8 mouse cellular contexts compared by ENCODE assay signal in the genomic region with DNA sequence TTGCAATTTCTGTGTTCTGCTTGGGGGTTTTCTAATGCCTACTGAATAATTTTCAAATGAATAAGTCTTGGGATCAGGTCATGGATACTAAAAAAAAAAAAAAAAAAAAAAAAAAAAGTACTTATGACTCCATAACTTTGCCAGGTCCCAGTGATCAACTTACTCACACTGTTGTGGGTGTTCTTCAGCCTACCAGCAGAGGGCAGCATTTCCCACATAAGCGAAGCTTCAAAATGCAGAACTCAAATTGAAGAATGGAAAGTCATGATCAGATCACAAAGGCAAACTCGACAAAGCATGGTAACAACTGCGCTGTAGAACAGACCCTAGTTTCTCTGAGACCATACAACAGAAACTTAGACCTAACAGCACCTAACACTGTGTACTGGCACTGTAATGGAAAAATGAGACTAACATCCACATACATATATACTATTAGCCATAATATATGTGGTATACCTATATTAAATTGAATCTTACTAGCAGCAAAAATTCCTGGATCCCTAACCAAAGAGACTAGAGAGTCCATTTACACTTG.
DNase-seq lines count a peak whose midpoint lies in the region; ATAC-seq and TF ChIP-seq lines count a peak whose summit lies in the region.

No protein-coding gene starts in this region.

- H3K27me3 ChIP-seq in kidney, adult 2 months (replicated peaks; ENCODE audit: control insufficient read depth, insufficient read depth, low read length), result no peaks in the 10 kb centered on the region
- no peaks in the 10 kb centered on the region for H3K27me3 ChIP-seq in kidney, embryonic 14.5 days (ENCODE audit: control insufficient read depth, insufficient read depth, low read length)
- no peaks in the 10 kb centered on the region for H3K27me3 ChIP-seq in intestine, embryonic 16.5 days (replicated peaks; ENCODE audit: control insufficient read depth, insufficient read depth, low read length)
- H3K27me3 ChIP-seq in limb, embryonic 13.5 days, result no peaks in the 10 kb centered on the region
- H3K27me3 ChIP-seq in stomach, postnatal 0 days (ENCODE audit: control insufficient read depth, insufficient read depth, low read length), result no peaks in the 10 kb centered on the region

- TF ChIP-seq EP300 in stomach, postnatal 0 days (optimal IDR thresholded peaks at IDR 0.05), result no peak

- ATAC-seq in kidney, embryonic 14.5 days (ENCODE audit: low FRiP score, low TSS enrichment), result no peak
- ATAC-seq in intestine, embryonic 16.5 days, result peak; percentile 42; the same call in 1 of the 2 replicates
- ATAC-seq in limb, embryonic 13.5 days (ENCODE audit: low FRiP score, low read depth), result peak; percentile 28; the same call in 1 of the 2 replicates
- ATAC-seq in stomach, postnatal 0 days (ENCODE audit: low FRiP score, low TSS enrichment), result no peak

- H3K4me2 ChIP-seq in kidney, embryonic 14.5 days (replicated peaks; ENCODE audit: low read depth, low read length), result no peak overlapping the region
- no peak overlapping the region for H3K4me2 ChIP-seq in intestine, embryonic 16.5 days (ENCODE audit: low read depth, low read length)
- no peak overlapping the region for H3K4me2 ChIP-seq in limb, embryonic 13.5 days (replicated peaks)
- no peak overlapping the region for H3K4me2 ChIP-seq in stomach, postnatal 0 days (replicated peaks; ENCODE audit: low read depth)

- no peak overlapping the region for H3K9ac ChIP-seq in kidney, embryonic 14.5 days (ENCODE audit: low read depth, low read length)
- H3K9ac ChIP-seq in intestine, embryonic 16.5 days (ENCODE audit: low read depth, low read length), result no peak overlapping the region
- no peak overlapping the region for H3K9ac ChIP-seq in limb, embryonic 13.5 days
- H3K9ac ChIP-seq in stomach, postnatal 0 days (ENCODE audit: low read length), result no peak overlapping the region

- H3K36me3 ChIP-seq in kidney, adult 2 months (ENCODE audit: control insufficient read depth, insufficient read depth, low read length), result no peaks in the 10 kb centered on the region
- no peaks in the 10 kb centered on the region for H3K36me3 ChIP-seq in kidney, embryonic 14.5 days (ENCODE audit: control insufficient read depth, insufficient read depth, low read length)
- no peaks in the 10 kb centered on the region for H3K36me3 ChIP-seq in intestine, embryonic 16.5 days (ENCODE audit: control insufficient read depth, insufficient read depth, low read length)
- no peaks in the 10 kb centered on the region for H3K36me3 ChIP-seq in limb, embryonic 13.5 days
- no peaks in the 10 kb centered on the region for H3K36me3 ChIP-seq in stomach, postnatal 0 days (ENCODE audit: control insufficient read depth, insufficient read depth, low read length)

- no peak overlapping the region for H3K4me3 ChIP-seq in kidney, adult 2 months (ENCODE audit: insufficient read depth, low read depth, low read length)
- H3K4me3 ChIP-seq in kidney, embryonic 14.5 days (ENCODE audit: low read length), result no peak overlapping the region
- H3K4me3 ChIP-seq in intestine, embryonic 16.5 days (ENCODE audit: low read length), result no peak overlapping the region
- H3K4me3 ChIP-seq in limb, embryonic 13.5 days, result no peak overlapping the region
- no peak overlapping the region for H3K4me3 ChIP-seq in stomach, postnatal 0 days (ENCODE audit: low read depth, low read length)

- peak; percentile 77 for TF ChIP-seq CTCF in kidney, adult 2 months (conservative IDR thresholded peaks at IDR 0.05; ENCODE audit: insufficient read depth, insufficient read length, low read depth, low read length)
- peak; percentile 93 for TF ChIP-seq CTCF in stomach, postnatal 0 days (IDR thresholded peaks at IDR 0.05; ENCODE audit: low read depth)

- H3K27ac ChIP-seq in kidney, adult 2 months (ENCODE audit: insufficient read depth, low read depth, low read length), result no peak overlapping the region
- H3K27ac ChIP-seq in kidney, embryonic 14.5 days (ENCODE audit: low read depth, low read length), result no peak overlapping the region
- no peak overlapping the region for H3K27ac ChIP-seq in intestine, embryonic 16.5 days (ENCODE audit: low read length)
- H3K27ac ChIP-seq in limb, embryonic 13.5 days, result no peak overlapping the region
- no peak overlapping the region for H3K27ac ChIP-seq in stomach, postnatal 0 days (replicated peaks)

- TF ChIP-seq POLR2A in kidney, adult 2 months (IDR thresholded peaks at IDR 0.05; ENCODE audit: low read depth, low read length), result no peak

- WGBS in kidney, adult 2 months, result 10% methylated on average over 3 of the region's 3 CpGs
- WGBS in kidney, embryonic 14.5 days, result 17% methylated on average over 3 of the region's 3 CpGs
- WGBS in intestine, embryonic 16.5 days, result 12% methylated on average over 3 of the region's 3 CpGs
- WGBS in limb, embryonic 13.5 days, result 14% methylated on average over 3 of the region's 3 CpGs
- WGBS in stomach, postnatal 0 days, result 10% methylated on average over 3 of the region's 3 CpGs

- peak; percentile 73 for DNase-seq in kidney, adult 2 months
- peak; percentile 79 to 80 for DNase-seq in cerebellum, postnatal 14 days
- DNase-seq in frontal cortex, postnatal 36 days (ENCODE audit: low spot score in 2 of 2), result peak; percentile 61 to 77
- peak; percentile 67 for DNase-seq in neural tube, embryonic 10.5 days (ENCODE audit: extremely low spot score, low spot score)
- peak; percentile 72 for DNase-seq in stomach, postnatal 0 days (ENCODE audit: low spot score)

- H3K9me3 ChIP-seq in kidney, embryonic 14.5 days (ENCODE audit: control insufficient read depth, low read length), result no peaks in the 10 kb centered on the region
- H3K9me3 ChIP-seq in intestine, embryonic 16.5 days (ENCODE audit: control insufficient read depth, low read length), result no peaks in the 10 kb centered on the region
- no peaks in the 10 kb centered on the region for H3K9me3 ChIP-seq in limb, embryonic 13.5 days
- H3K9me3 ChIP-seq in stomach, postnatal 0 days (ENCODE audit: control insufficient read depth, low read length), result no peaks in the 10 kb centered on the region

- peaks cover 2% of the 10 kb centered on the region; the same call in 1 of the 2 replicates for H3K4me1 ChIP-seq in kidney, adult 2 months (ENCODE audit: control insufficient read depth, insufficient read depth, low read length)
- H3K4me1 ChIP-seq in kidney, embryonic 14.5 days (ENCODE audit: control insufficient read depth, insufficient read depth, low read length), result no peaks in the 10 kb centered on the region
- H3K4me1 ChIP-seq in intestine, embryonic 16.5 days (ENCODE audit: control insufficient read depth, insufficient read depth, low read length), result no peaks in the 10 kb centered on the region
- H3K4me1 ChIP-seq in limb, embryonic 13.5 days, result no peaks in the 10 kb centered on the region
- no peaks in the 10 kb centered on the region for H3K4me1 ChIP-seq in stomach, postnatal 0 days (replicated peaks; ENCODE audit: control insufficient read depth, insufficient read depth)

Comparison
In these comparisons a context has a peak if more than half of its experiments do, and no peak if none do; other contexts are left out.
1. ATAC-seq: peak in intestine, embryonic 16.5 days (single experiment) and limb, embryonic 13.5 days (single experiment); none in kidney, embryonic 14.5 days (single experiment) and stomach, postnatal 0 days (single experiment).
2. Peak in every context shown above with its lines, with median percentiles within 50 percentile points of each other: DNase-seq.